Mouse (Mus musculus) hindbrain, embryonic 14.5 days (tissue): ENCODE data around the gene Ninj2. TPM values are rescaled to one million over a fixed set of nuclear protein-coding genes. Genes with fewer than 3 reads are reported as not detected.

ENCODE experiments used
- ATAC-seq: fragments of 200-750 bp; cut with Nextera tagmentation; 2 replicates; pipeline ENCODE4 v1.8.0; 2017; ENCODE audit warnings: moderate number of reproducible peaks, mild to moderate bottlenecking, moderate TSS enrichment, moderate library complexity; ENCODE audit not compliant: low FRiP score
- DNase-seq: peaks from one replicate; pipeline ENCODE4 v3.0.0-alpha.2; 2015; ENCODE audit warnings: low spot score
- H3K27ac ChIP-seq: fragments of 300-500 bp; sonication (generic); 2 replicates; pipeline ENCODE4 v1.5.1; 2014; ENCODE audit warnings: mild to moderate bottlenecking, moderate library complexity
- H3K27me3 ChIP-seq: fragments of 300-500 bp; sonication (generic); 2 replicates; pipeline ENCODE4 v1.6.1; 2014; ENCODE audit warnings: mild to moderate bottlenecking, low read length, mixed read lengths; ENCODE audit not compliant: control insufficient read depth, insufficient read depth
- H3K36me3 ChIP-seq: fragments of 300-500 bp; sonication (generic); replicated peaks from 2 replicates; pipeline ENCODE4 v1.6.1; 2014; ENCODE audit not compliant: control insufficient read depth, insufficient read depth
- H3K4me1 ChIP-seq: fragments of 300-500 bp; sonication (generic); replicated peaks from 2 replicates; pipeline ENCODE4 v1.6.1; 2014; ENCODE audit warnings: antibody characterized with exemption, low read length, mixed read lengths; ENCODE audit not compliant: control insufficient read depth, insufficient read depth
- H3K4me2 ChIP-seq: fragments of 300-500 bp; sonication (generic); replicated peaks from 2 replicates; pipeline ENCODE4 v1.6.1; 2014; ENCODE audit warnings: mild to moderate bottlenecking, moderate library complexity
- H3K4me3 ChIP-seq: fragments of 300-500 bp; sonication (generic); replicated peaks from 2 replicates; pipeline ENCODE4 v1.5.1; 2014; ENCODE audit warnings: mild to moderate bottlenecking, low read length
- H3K9ac ChIP-seq: fragments of 300-500 bp; sonication (generic); 2 replicates; pipeline ENCODE4 v1.6.1; 2014
- H3K9me3 ChIP-seq: fragments of 300-500 bp; sonication (generic); 2 replicates; pipeline ENCODE4 v1.6.1; 2016; ENCODE audit warnings: low read length; ENCODE audit not compliant: control insufficient read depth
- WGBS: fragments of 180-500 bp; shearing (Covaris S2); extraction: QIAGEN DNeasy Blood & Tissue Kit; methylation state at CpG from one replicate; pipeline ENCODE4 v1.1.7; 2014; 5-methylcytosine and 5-hydroxymethylcytosine counted together
- polyA plus RNA-seq: library from polyadenylated mRNA; unstranded; fragments of >200 nt; fragmentation: Nextera tagmentation; extraction: Ambion mirVana; gene quantifications from 2 replicates; pipeline ENCODE4 v1.2.1, GENCODE M21; 2014

Ninj2 gene
- polyA plus RNA-seq: not detected in 2 replicates

GRCm38 (mm10) chr6:120093100-120093499 lies at the start of gene Ninj2:
Gene Ninj2 (plus strand): TSS chr6:120093350.
- no peak for ATAC-seq

GRCm38 (mm10) chr6:120045406-120045805 lies 47.7 kb upstream of the Ninj2 start:
- no peak overlapping the region for H3K9ac ChIP-seq
- no peak overlapping the region for H3K27ac ChIP-seq
- H3K27me3 ChIP-seq: no peaks in the 10 kb centered on the region
- no peak overlapping the region for H3K4me3 ChIP-seq
- H3K9me3 ChIP-seq: no peaks in the 10 kb centered on the region
- ATAC-seq (no peak), DNase-seq (no peak)
- WGBS: 64% methylated on average over 4 of the region's 4 CpGs
- H3K4me1 ChIP-seq: no peaks in the 10 kb centered on the region
- H3K36me3 ChIP-seq: no peaks in the 10 kb centered on the region
- no peak overlapping the region for H3K4me2 ChIP-seq

More at GRCm38 (mm10) chr6:120093100-120093499, at the start of gene Ninj2:
- Histone ChIP-seq H3K36me3 (no peaks in the 10 kb centered on the region), H3K4me1 (no peaks in the 10 kb centered on the region), H3K4me2 (no peak within 1 kb of the TSS), H3K9ac (no peak within 1 kb of the TSS), H3K4me3 (no peak within 1 kb of the TSS), H3K27me3 (no peaks in the 10 kb centered on the region), H3K9me3 (no peaks in the 10 kb centered on the region), H3K27ac (no peak within 1 kb of the TSS)
- no peak for DNase-seq
- 63% methylated on average over 11 of the region's 11 CpGs for WGBS

- no peak overlapping the region for H3K4me2 ChIP-seq
Measured at GRCm38 (mm10) chr6:120047705-120048292, 45.4 kb upstream of the Ninj2 start.

GRCm38 (mm10) chr6:120054412-120054811 lies 38.7 kb upstream of the Ninj2 start:
- H3K4me2 ChIP-seq: no peak overlapping the region
- no peak overlapping the region for H3K9ac ChIP-seq
- no peaks in the 10 kb centered on the region for H3K4me1 ChIP-seq
- no peaks in the 10 kb centered on the region for H3K36me3 ChIP-seq
- 83% methylated on average over 6 of the region's 6 CpGs for WGBS
- DNase-seq (no peak), ATAC-seq (no peak)
- no peak overlapping the region for H3K4me3 ChIP-seq
- no peak overlapping the region for H3K27ac ChIP-seq
- H3K9me3 ChIP-seq: no peaks in the 10 kb centered on the region
- no peaks in the 10 kb centered on the region for H3K27me3 ChIP-seq

More at GRCm38 (mm10) chr6:120047705-120048292, 45.4 kb upstream of the Ninj2 start:
- no peak for DNase-seq
- H3K27ac ChIP-seq: no peak overlapping the region
- no peak overlapping the region for H3K4me3 ChIP-seq
- no peaks in the 10 kb centered on the region for H3K4me1 ChIP-seq
- H3K27me3 ChIP-seq: no peaks in the 10 kb centered on the region
- no peak for ATAC-seq
- 85% methylated on average over 7 of the region's 7 CpGs for WGBS
- no peaks in the 10 kb centered on the region for H3K36me3 ChIP-seq
- H3K9ac ChIP-seq: no peak overlapping the region
- no peaks in the 10 kb centered on the region for H3K9me3 ChIP-seq

GRCm38 (mm10) chr6:120055666-120056540 lies 37.2 kb upstream of the Ninj2 start:
- Histone ChIP-seq H3K4me2 (no peak overlapping the region), H3K9me3 (no peaks in the 10 kb centered on the region), H3K36me3 (no peaks in the 10 kb centered on the region), H3K4me3 (no peak overlapping the region), H3K27ac (no peak overlapping the region), H3K4me1 (no peaks in the 10 kb centered on the region), H3K9ac (no peak overlapping the region), H3K27me3 (no peaks in the 10 kb centered on the region)
- WGBS: 82% methylated on average over 2 of the region's 2 CpGs
- ATAC-seq (no peak), DNase-seq (no peak)

- WGBS: 84% methylated on average over 5 of the region's 5 CpGs
- no peak overlapping the region for H3K9ac ChIP-seq
- H3K4me2 ChIP-seq: no peak overlapping the region
- no peak for ATAC-seq
- H3K36me3 ChIP-seq: no peaks in the 10 kb centered on the region
- no peaks in the 10 kb centered on the region for H3K9me3 ChIP-seq
- H3K27ac ChIP-seq: no peak overlapping the region
- H3K4me1 ChIP-seq: no peaks in the 10 kb centered on the region
- no peak for DNase-seq
- no peaks in the 10 kb centered on the region for H3K27me3 ChIP-seq
- H3K4me3 ChIP-seq: no peak overlapping the region
Measured at GRCm38 (mm10) chr6:120062934-120063333, 30.2 kb upstream of the Ninj2 start.

- Histone ChIP-seq H3K27me3 (no peaks in the 10 kb centered on the region), H3K27ac (no peak overlapping the region), H3K9me3 (no peaks in the 10 kb centered on the region), H3K4me2 (no peak overlapping the region), H3K36me3 (no peaks in the 10 kb centered on the region), H3K4me1 (no peaks in the 10 kb centered on the region), H3K4me3 (no peak overlapping the region), H3K9ac (no peak overlapping the region)
- ATAC-seq (no peak), DNase-seq (no peak)
- WGBS: 39% methylated on average over 2 of the region's 2 CpGs
Measured at GRCm38 (mm10) chr6:120064627-120065026, 28.5 kb upstream of the Ninj2 start.

- Histone ChIP-seq H3K27me3 (no peaks in the 10 kb centered on the region), H3K36me3 (no peaks in the 10 kb centered on the region), H3K9ac (no peak overlapping the region), H3K27ac (no peak overlapping the region), H3K4me2 (no peak overlapping the region), H3K4me1 (no peaks in the 10 kb centered on the region), H3K9me3 (no peaks in the 10 kb centered on the region), H3K4me3 (no peak overlapping the region)
- ATAC-seq (no peak), DNase-seq (no peak)
- 79% methylated on average over 6 of the region's 6 CpGs for WGBS
Measured at GRCm38 (mm10) chr6:120065552-120066177, 27.5 kb upstream of the Ninj2 start.

- Histone ChIP-seq H3K4me3 (no peak overlapping the region), H3K9ac (no peak overlapping the region), H3K4me2 (no peak overlapping the region), H3K9me3 (no peaks in the 10 kb centered on the region), H3K27me3 (no peaks in the 10 kb centered on the region), H3K27ac (no peak overlapping the region), H3K4me1 (no peaks in the 10 kb centered on the region), H3K36me3 (no peaks in the 10 kb centered on the region)
- ATAC-seq (no peak), DNase-seq (no peak)
- 87% methylated on average over 3 of the region's 3 CpGs for WGBS
Measured at GRCm38 (mm10) chr6:120069546-120069945, 23.6 kb upstream of the Ninj2 start.
